Mouse (Mus musculus): ENCODE data around the gene Gm42957. TPM values are rescaled to one million over a fixed set of nuclear protein-coding genes. Genes with fewer than 3 reads are reported as not detected.
A peak's percentile ranks its signal among the peaks of the same experiment; 100 is the strongest.

Gene Gm42957
- total and polyA plus RNA-seq, 2 experiments from 2014 or later = 0.07 to 0.38 TPM

DNA sequence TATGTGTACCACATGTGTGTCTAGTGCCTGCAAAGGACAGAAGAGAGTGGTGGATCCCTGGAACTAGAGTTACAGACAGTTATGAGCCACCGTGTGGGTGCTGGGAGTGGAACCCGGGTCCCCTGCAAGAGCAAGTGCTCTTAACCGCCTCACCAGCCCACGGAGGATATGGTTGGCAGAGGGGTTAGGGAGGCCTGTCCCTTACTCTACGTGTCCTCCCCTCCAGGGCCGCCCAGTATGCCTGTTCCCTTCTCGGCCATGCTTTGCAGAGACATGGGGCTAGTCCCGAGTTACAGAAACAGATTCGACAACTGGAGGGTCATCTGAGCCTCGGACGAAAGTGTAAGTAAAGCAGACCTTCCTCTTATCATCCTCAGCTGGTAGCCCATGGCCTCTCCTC lies 1.2 kb downstream of the Gm42957 start:
- 0 out of 2 replicates have a peak overlapping the region, but pooled peaks have one; percentile 93 for H3K9ac ChIP-seq
- DNase-seq (no peak), ATAC-seq (no peak)
- peak overlapping the region; percentile 82; the same call in 1 of the 2 replicates for H3K4me3 ChIP-seq (ENCODE audit: low read depth, low read length)
- H3K36me3 ChIP-seq (ENCODE audit: insufficient read depth) = peaks cover 26% of the 10 kb centered on the region
- no peak for TF ChIP-seq CTCF (IDR thresholded peaks at IDR 0.05; ENCODE audit: low read depth)
- peak overlapping the region; percentile 83 for H3K4me2 ChIP-seq (ENCODE audit: low read depth)
- WGBS = 72% methylated on average over 11 of the region's 11 CpGs
- no peaks in the 10 kb centered on the region for H3K9me3 ChIP-seq (ENCODE audit: low read length)
- H3K27ac ChIP-seq (ENCODE audit: low read depth, low read length) = no peak overlapping the region
- peaks cover 11% of the 10 kb centered on the region for H3K4me1 ChIP-seq (ENCODE audit: insufficient read depth)
- H3K27me3 ChIP-seq (ENCODE audit: insufficient read depth, low read length) = no peaks in the 10 kb centered on the region

GRCm38 (mm10) chr3:96639219-96639618 lies 3.9 kb downstream of the Gm42957 start:
- no peak overlapping the region for H3K4me3 ChIP-seq (ENCODE audit: low read depth, low read length)
- WGBS = 78% methylated on average over 1 of the region's 1 CpGs
- no peak overlapping the region for H3K9ac ChIP-seq
- no peak for ATAC-seq
- H3K4me2 ChIP-seq (ENCODE audit: low read depth) = no peak overlapping the region
- peaks cover 11% of the 10 kb centered on the region for H3K4me1 ChIP-seq (ENCODE audit: insufficient read depth)
- H3K27ac ChIP-seq (ENCODE audit: low read depth, low read length) = no peak overlapping the region
- peak; percentile 53 for DNase-seq
- H3K9me3 ChIP-seq (ENCODE audit: low read length) = no peaks in the 10 kb centered on the region
- H3K36me3 ChIP-seq (ENCODE audit: insufficient read depth) = peaks cover 34% of the 10 kb centered on the region
- TF ChIP-seq CTCF (IDR thresholded peaks at IDR 0.05; ENCODE audit: low read depth) = peak; percentile 62
- no peaks in the 10 kb centered on the region for H3K27me3 ChIP-seq (ENCODE audit: insufficient read depth, low read length)

- DNase-seq (peak; percentile 18), ATAC-seq (peak; percentile 36; the same call in 1 of the 2 replicates)
- Histone ChIP-seq H3K36me3 (ENCODE audit: insufficient read depth) (peaks cover 31% of the 10 kb centered on the region), H3K27me3 (ENCODE audit: insufficient read depth, low read length) (no peaks in the 10 kb centered on the region), H3K9ac (no peak within 1 kb of the TSS), H3K4me1 (ENCODE audit: insufficient read depth) (no peaks in the 10 kb centered on the region), H3K4me3 (ENCODE audit: low read depth, low read length) (no peak within 1 kb of the TSS), H3K4me2 (ENCODE audit: low read depth) (no peak within 1 kb of the TSS), H3K9me3 (ENCODE audit: low read length) (no peaks in the 10 kb centered on the region), H3K27ac (ENCODE audit: low read depth, low read length) (no peak within 1 kb of the TSS)
- peak; percentile 60 for TF ChIP-seq CTCF (IDR thresholded peaks at IDR 0.05; ENCODE audit: low read depth)
- 62% methylated on average over 7 of the region's 7 CpGs for WGBS
These were observed 9.9 kb downstream of the Gm42957 start, which contains the start of gene Itga10 for GRCm38 (mm10) chr3:96645018-96645649. Gene Itga10, plus strand, starts transcription at chr3:96645584.

DNA sequence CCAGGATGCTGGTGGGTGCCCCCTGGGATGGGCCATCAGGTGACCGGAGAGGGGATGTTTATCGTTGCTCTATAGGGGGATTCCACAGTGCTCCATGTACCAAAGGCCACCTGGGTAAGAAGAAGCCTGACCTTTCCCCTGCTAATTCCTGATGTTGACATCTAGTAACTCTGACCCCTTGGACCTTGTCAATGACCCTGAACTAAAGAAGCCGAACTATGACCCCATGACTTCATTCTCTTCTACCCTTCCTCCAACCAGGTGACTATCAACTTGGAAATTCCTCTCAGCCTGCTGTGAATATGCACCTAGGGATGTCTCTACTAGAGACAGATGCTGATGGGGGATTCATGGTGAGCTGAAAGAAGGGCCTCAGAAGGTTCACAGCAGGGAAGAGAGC lies 12.1 kb downstream of the Gm42957 start:
- H3K27me3 ChIP-seq (ENCODE audit: insufficient read depth, low read length) = no peaks in the 10 kb centered on the region
- TF ChIP-seq CTCF (IDR thresholded peaks at IDR 0.05; ENCODE audit: low read depth) = no peak
- H3K36me3 ChIP-seq (ENCODE audit: insufficient read depth) = peaks cover 23% of the 10 kb centered on the region
- no peak overlapping the region for H3K9ac ChIP-seq
- ATAC-seq = no peak
- H3K4me1 ChIP-seq (ENCODE audit: insufficient read depth) = no peaks in the 10 kb centered on the region
- H3K27ac ChIP-seq (ENCODE audit: low read depth, low read length) = no peak overlapping the region
- 91% methylated on average over 3 of the region's 3 CpGs for WGBS
- no peak overlapping the region for H3K4me2 ChIP-seq (ENCODE audit: low read depth)
- H3K4me3 ChIP-seq (ENCODE audit: low read depth, low read length) = no peak overlapping the region
- no peak for DNase-seq
- H3K9me3 ChIP-seq (ENCODE audit: low read length) = no peaks in the 10 kb centered on the region

- H3K27me3 ChIP-seq (ENCODE audit: insufficient read depth, low read length) = no peaks in the 10 kb centered on the region
- no peaks in the 10 kb centered on the region for H3K36me3 ChIP-seq (ENCODE audit: insufficient read depth)
- H3K4me1 ChIP-seq (ENCODE audit: insufficient read depth) = peaks cover 5% of the 10 kb centered on the region; the same call in 1 of the 2 replicates
- 85% methylated on average over 2 of the region's 2 CpGs for WGBS
- no peak for TF ChIP-seq CTCF (IDR thresholded peaks at IDR 0.05; ENCODE audit: low read depth)
- no peak overlapping the region for H3K4me2 ChIP-seq (ENCODE audit: low read depth)
- H3K9ac ChIP-seq = no peak overlapping the region
- ATAC-seq (no peak), DNase-seq (no peak)
- H3K9me3 ChIP-seq (ENCODE audit: low read length) = no peaks in the 10 kb centered on the region
- H3K27ac ChIP-seq (ENCODE audit: low read depth, low read length) = no peak overlapping the region
- no peak overlapping the region for H3K4me3 ChIP-seq (ENCODE audit: low read depth, low read length)
These were observed 25.6 kb downstream of the Gm42957 start for GRCm38 (mm10) chr3:96660901-96661300.

GRCm38 (mm10) chr3:96662731-96663316 lies 27.6 kb downstream of the Gm42957 start:
- peaks cover 5% of the 10 kb centered on the region; the same call in 1 of the 2 replicates for H3K4me1 ChIP-seq (ENCODE audit: insufficient read depth)
- H3K27ac ChIP-seq (ENCODE audit: low read depth, low read length) = peak overlapping the region; percentile 79
- peak overlapping the region; percentile 64 for H3K4me2 ChIP-seq (ENCODE audit: low read depth)
- DNase-seq (peak; percentile 63), ATAC-seq (peak; percentile 34)
- TF ChIP-seq CTCF (IDR thresholded peaks at IDR 0.05; ENCODE audit: low read depth) = no peak
- peak overlapping the region; percentile 55; the same call in 1 of the 2 replicates for H3K9ac ChIP-seq
- H3K27me3 ChIP-seq (ENCODE audit: insufficient read depth, low read length) = no peaks in the 10 kb centered on the region
- WGBS = 36% methylated on average over 8 of the region's 8 CpGs
- H3K9me3 ChIP-seq (ENCODE audit: low read length) = no peaks in the 10 kb centered on the region
- peak overlapping the region; percentile 43 for H3K4me3 ChIP-seq (ENCODE audit: low read depth, low read length)
- no peaks in the 10 kb centered on the region for H3K36me3 ChIP-seq (ENCODE audit: insufficient read depth)

Data from forebrain, postnatal 0 days (tissue).